Mouse (Mus musculus): ENCODE measurements at regions not wholly inside any gene's neighbourhood (a gene's known extent, or its start where the extent isn't known, plus 50 kb on each side); places are given as distances from the start of the nearest gene placed in this dataset.
A peak's percentile ranks its signal among the peaks of the same experiment; 100 is the strongest.

DNA sequence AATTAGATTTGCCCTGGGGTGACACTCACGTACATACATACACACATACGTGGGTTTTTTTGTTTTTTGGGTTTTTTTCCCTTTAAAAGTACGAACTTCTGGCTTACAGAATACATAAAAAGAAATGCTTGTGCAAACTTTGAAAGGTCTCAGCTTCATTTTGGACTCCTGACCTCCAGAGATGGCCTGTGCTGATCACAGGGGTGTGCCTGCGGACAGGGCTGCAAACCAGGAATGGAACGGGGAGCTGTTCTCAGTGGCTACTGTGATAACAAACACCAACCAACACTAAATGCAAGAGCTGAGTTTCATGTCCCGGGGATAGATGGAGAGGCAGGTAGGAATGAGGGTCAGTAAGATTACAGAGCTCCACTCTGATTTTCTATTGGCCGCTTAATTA lies 134.3 kb upstream of the Man2a1 start:
- Histone ChIP-seq H3K9me3 (ENCODE audit: low read length) (no peaks in the 10 kb centered on the region), H3K27ac (ENCODE audit: low read length) (no peak overlapping the region), H3K27me3 (replicated peaks; ENCODE audit: insufficient read depth, low read length) (no peaks in the 10 kb centered on the region), H3K4me3 (ENCODE audit: low read depth, low read length) (no peak overlapping the region), H3K4me2 (replicated peaks; ENCODE audit: low read depth, low read length) (no peak overlapping the region), H3K4me1 (ENCODE audit: insufficient read depth, low read depth, low read length) (no peaks in the 10 kb centered on the region), H3K9ac (replicated peaks; ENCODE audit: low read depth) (no peak overlapping the region), H3K36me3 (ENCODE audit: insufficient read depth, low read length) (no peaks in the 10 kb centered on the region)
- DNase-seq (ENCODE audit: low spot score) (no peak), ATAC-seq (no peak)
- TF ChIP-seq EP300 (IDR thresholded peaks at IDR 0.05) (no peak), CTCF (IDR thresholded peaks at IDR 0.05) (no peak)
- 81% methylated on average over 7 of the region's 7 CpGs for WGBS

DNA sequence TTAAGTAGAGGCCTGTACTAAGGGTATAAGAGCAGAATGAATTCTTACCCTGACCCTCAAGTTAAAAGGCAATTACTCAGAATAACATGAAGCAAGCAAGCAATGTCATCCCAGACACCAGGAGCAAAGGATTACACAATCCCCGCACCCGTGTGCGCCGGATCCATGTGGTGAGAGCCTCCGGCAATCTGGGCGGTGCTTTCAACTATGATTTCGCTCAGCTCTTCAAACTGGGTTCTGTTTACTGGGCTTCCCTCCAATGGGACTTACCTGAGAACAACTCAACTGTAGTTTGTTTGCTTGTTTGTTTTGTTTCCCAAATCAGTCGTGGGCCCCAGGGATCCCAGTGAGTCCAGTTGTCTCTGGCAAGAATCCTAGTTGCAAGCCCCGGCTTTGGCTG lies 133.8 kb upstream of the Man2a1 start:
- Histone ChIP-seq H3K36me3 (ENCODE audit: insufficient read depth, low read length) (no peaks in the 10 kb centered on the region), H3K4me1 (ENCODE audit: insufficient read depth, low read depth, low read length) (no peaks in the 10 kb centered on the region), H3K9me3 (ENCODE audit: low read length) (no peaks in the 10 kb centered on the region), H3K9ac (replicated peaks; ENCODE audit: low read depth) (no peak overlapping the region), H3K27ac (ENCODE audit: low read length) (no peak overlapping the region), H3K4me3 (ENCODE audit: low read depth, low read length) (no peak overlapping the region), H3K4me2 (replicated peaks; ENCODE audit: low read depth, low read length) (no peak overlapping the region), H3K27me3 (replicated peaks; ENCODE audit: insufficient read depth, low read length) (no peaks in the 10 kb centered on the region)
- DNase-seq (ENCODE audit: low spot score) (no peak), ATAC-seq (no peak)
- 74% methylated on average over 9 of the region's 9 CpGs for WGBS
- TF ChIP-seq EP300 (IDR thresholded peaks at IDR 0.05) (no peak), CTCF (IDR thresholded peaks at IDR 0.05) (no peak)

DNA sequence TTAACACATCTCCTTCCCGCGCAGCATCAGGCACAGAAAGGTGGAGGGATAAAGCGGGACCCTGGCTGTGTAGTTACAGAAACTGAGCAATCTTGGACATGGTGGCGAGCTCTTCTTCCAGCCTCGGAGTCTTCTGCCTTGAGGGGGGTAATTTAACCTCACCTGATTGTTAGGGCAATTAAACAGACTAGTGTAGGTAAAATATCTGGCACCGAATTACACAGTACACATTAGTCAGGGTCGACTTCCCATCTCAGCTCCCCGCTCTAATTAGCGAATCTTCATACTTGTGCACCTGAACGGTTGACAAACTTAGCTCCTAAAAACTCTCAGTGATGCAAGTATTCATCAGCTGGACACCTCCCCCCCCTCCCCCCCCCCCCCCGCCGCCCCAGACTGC lies 133.2 kb upstream of the Man2a1 start:
- H3K4me1 ChIP-seq (ENCODE audit: insufficient read depth, low read depth, low read length): no peaks in the 10 kb centered on the region
- H3K4me3 ChIP-seq (ENCODE audit: low read depth, low read length): no peak overlapping the region
- no peaks in the 10 kb centered on the region for H3K36me3 ChIP-seq (ENCODE audit: insufficient read depth, low read length)
- no peak overlapping the region for H3K27ac ChIP-seq (ENCODE audit: low read length)
- no peaks in the 10 kb centered on the region for H3K9me3 ChIP-seq (ENCODE audit: low read length)
- H3K9ac ChIP-seq (replicated peaks; ENCODE audit: low read depth): no peak overlapping the region
- H3K27me3 ChIP-seq (replicated peaks; ENCODE audit: insufficient read depth, low read length): no peaks in the 10 kb centered on the region
- DNase-seq (ENCODE audit: low spot score) (no peak), ATAC-seq (no peak)
- H3K4me2 ChIP-seq (replicated peaks; ENCODE audit: low read depth, low read length): no peak overlapping the region
- TF ChIP-seq CTCF (IDR thresholded peaks at IDR 0.05) (no peak), EP300 (IDR thresholded peaks at IDR 0.05) (no peak)
- 87% methylated on average over 10 of the region's 12 CpGs for WGBS

DNA sequence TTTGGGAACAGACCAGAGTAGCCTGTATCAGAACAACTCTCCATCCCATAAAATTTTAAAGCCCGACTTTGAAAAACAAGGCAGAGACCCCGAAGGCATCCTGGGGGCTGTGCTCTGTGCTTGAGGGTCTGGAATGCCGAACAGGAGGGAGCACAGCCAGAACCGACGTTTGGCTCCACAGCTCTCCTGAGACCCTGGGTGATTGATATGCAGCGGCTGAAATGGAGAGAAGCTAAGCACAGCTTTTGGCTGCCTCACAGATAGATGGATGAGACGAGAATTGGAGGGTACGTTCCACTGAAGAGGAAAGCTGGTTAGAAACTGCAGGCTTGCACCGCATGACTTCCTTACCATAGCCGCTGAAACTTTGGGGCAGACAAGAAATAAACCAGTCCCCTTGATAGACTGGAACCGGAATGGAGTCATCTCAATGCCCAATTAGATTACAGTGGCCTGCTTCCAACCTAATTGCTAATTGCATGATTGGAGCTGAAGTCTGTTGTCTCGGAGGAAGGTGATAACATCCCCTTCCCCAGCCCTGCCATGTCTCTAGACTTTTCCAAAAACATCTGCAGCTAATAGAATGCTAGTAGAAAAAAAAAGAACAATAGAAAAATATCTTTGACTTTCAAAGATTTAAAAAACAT lies 130.7 kb upstream of the Man2a1 start:
- no peak overlapping the region for H3K4me3 ChIP-seq (ENCODE audit: low read depth, low read length)
- DNase-seq (ENCODE audit: low spot score): no peak
- 38% methylated on average over 12 of the region's 12 CpGs for WGBS
- TF ChIP-seq CTCF (IDR thresholded peaks at IDR 0.05) (no peak), EP300 (IDR thresholded peaks at IDR 0.05) (no peak)
- H3K4me1 ChIP-seq (ENCODE audit: insufficient read depth, low read depth, low read length): no peaks in the 10 kb centered on the region
- ATAC-seq: no peak
- H3K27me3 ChIP-seq (replicated peaks; ENCODE audit: insufficient read depth, low read length): no peaks in the 10 kb centered on the region
- H3K4me2 ChIP-seq (replicated peaks; ENCODE audit: low read depth, low read length): no peak overlapping the region
- no peaks in the 10 kb centered on the region for H3K36me3 ChIP-seq (ENCODE audit: insufficient read depth, low read length)
- H3K27ac ChIP-seq (ENCODE audit: low read length): no peak overlapping the region
- no peaks in the 10 kb centered on the region for H3K9me3 ChIP-seq (ENCODE audit: low read length)
- no peak overlapping the region for H3K9ac ChIP-seq (replicated peaks; ENCODE audit: low read depth)

DNA sequence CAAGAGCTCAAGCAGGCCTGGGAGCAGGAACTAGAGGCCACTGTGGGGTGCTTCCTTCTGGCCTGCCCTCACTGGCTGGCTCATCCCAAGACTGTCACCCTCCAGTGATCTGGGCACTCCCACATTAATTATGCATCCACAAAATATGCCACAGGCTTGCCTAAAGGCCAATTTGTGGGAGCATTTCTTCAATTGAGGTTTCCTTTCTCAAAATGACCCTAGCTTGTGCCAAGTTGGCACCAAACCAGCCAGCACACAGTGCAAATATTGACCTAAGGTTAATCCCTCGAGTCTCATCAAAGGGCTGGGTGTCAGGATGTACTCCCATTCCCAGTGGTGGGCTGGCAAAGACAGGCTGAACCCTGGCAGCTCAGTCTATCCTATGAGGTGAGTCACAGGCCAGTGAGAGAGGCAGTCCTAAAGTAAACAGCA lies 119.9 kb upstream of the Man2a1 start:
- WGBS: 0% methylated on average over 1 of the region's 1 CpGs

DNA sequence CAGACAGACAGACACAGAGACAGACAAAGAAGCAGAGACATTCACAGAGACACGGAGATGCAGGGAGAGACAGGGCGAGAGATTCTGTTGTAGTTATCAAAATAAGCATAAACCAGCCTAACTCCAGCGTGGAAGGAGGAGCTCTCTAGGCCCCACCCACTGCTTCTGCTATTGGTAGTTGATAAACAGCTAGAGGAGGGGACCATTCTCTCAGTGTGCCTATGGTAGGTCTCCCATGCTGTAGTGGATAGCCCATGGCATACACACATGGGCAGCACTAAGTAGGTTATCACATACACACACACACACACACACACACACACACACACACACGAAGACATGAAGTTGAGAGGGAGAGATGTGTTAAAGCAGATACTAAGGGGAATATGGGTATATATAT lies 115.7 kb upstream of the Man2a1 start:
- no peak for ATAC-seq
- WGBS: 76% methylated on average over 4 of the region's 4 CpGs
- Histone ChIP-seq H3K4me2 (replicated peaks; ENCODE audit: low read depth, low read length) (no peak overlapping the region), H3K27ac (ENCODE audit: low read length) (no peak overlapping the region), H3K27me3 (replicated peaks; ENCODE audit: insufficient read depth, low read length) (no peaks in the 10 kb centered on the region), H3K4me3 (ENCODE audit: low read depth, low read length) (no peak overlapping the region), H3K36me3 (ENCODE audit: insufficient read depth, low read length) (no peaks in the 10 kb centered on the region), H3K4me1 (ENCODE audit: insufficient read depth, low read depth, low read length) (no peaks in the 10 kb centered on the region), H3K9ac (replicated peaks; ENCODE audit: low read depth) (no peak overlapping the region), H3K9me3 (ENCODE audit: low read length) (no peaks in the 10 kb centered on the region)
- no peak for TF ChIP-seq EP300 (IDR thresholded peaks at IDR 0.05)
- TF ChIP-seq CTCF (IDR thresholded peaks at IDR 0.05): no peak
- no peak for DNase-seq (ENCODE audit: low spot score)

More for the DNA sequence above, 119.9 kb upstream of the Man2a1 start:
- DNase-seq (ENCODE audit: low spot score) (no peak), ATAC-seq (peak; percentile 43)
- Histone ChIP-seq H3K4me1 (ENCODE audit: insufficient read depth, low read depth, low read length) (no peaks in the 10 kb centered on the region), H3K4me3 (ENCODE audit: low read depth, low read length) (no peak overlapping the region), H3K36me3 (ENCODE audit: insufficient read depth, low read length) (no peaks in the 10 kb centered on the region), H3K27ac (ENCODE audit: low read length) (no peak overlapping the region), H3K4me2 (replicated peaks; ENCODE audit: low read depth, low read length) (no peak overlapping the region), H3K9ac (replicated peaks; ENCODE audit: low read depth) (no peak overlapping the region), H3K27me3 (replicated peaks; ENCODE audit: insufficient read depth, low read length) (no peaks in the 10 kb centered on the region), H3K9me3 (ENCODE audit: low read length) (no peaks in the 10 kb centered on the region)
- TF ChIP-seq EP300 (IDR thresholded peaks at IDR 0.05): no peak
- TF ChIP-seq CTCF (IDR thresholded peaks at IDR 0.05): no peak

Data from lung, postnatal 0 days (tissue).